Mouse (Mus musculus) adrenal gland, postnatal 36 days (tissue): ENCODE data around the gene Mtif2. TPM values are rescaled to one million over a fixed set of nuclear protein-coding genes. Genes with fewer than 3 reads are reported as not detected.
"Not testable (repeated sequence)": the region's sequence is repeated elsewhere in the genome, so short reads cannot be mapped to it uniquely, and the experiment has no call there.

ENCODE experiments used
- DNase-seq, 2 experiments: peaks; one replicate each; pipeline ENCODE4 v3.0.0; 2021; ENCODE audit warnings: mixed read lengths in 1 of 2
- long read RNA-seq, 2 experiments: library from polyadenylated mRNA; stranded (forward); transcript quantifications; one replicate each; pipeline ENCODE4 v2.0.0; 2021; ENCODE audit warnings: borderline sequencing depth in 2 of 2
- total RNA-seq, 2 experiments: library from RNA; stranded (reverse); gene quantifications; 2 replicates each; pipeline ENCODE4 v1.2.3; 2021

Mtif2 gene
- 10 to 100 TPM; 40.2 to 42.0 TPM for total RNA-seq
- long read RNA-seq, experiment 1, transcript Mtif2-201 (14 exons, 2,425 nt): minor isoform, 7 of 35 reads
- long read RNA-seq, experiment 1, transcript Mtif2-202 (14 exons, 2,741 nt): major isoform, 13 of 35 reads
- long read RNA-seq, experiment 1, partial matches to known transcripts: 6 of 35 reads
- long read RNA-seq, experiment 1, other reads (novel, unspliced or antisense): 7 of 35 reads
- long read RNA-seq, experiment 2, partial matches to known transcripts: 2 of 11 reads
- long read RNA-seq, experiment 2, other reads (novel, unspliced or antisense): 4 of 11 reads

- peak; percentile 80 to 86 for DNase-seq
Measured at GRCm38 (mm10) chr11:29525988-29526794, at the start of gene Mtif2. Gene Mtif2, plus strand, starts transcription at chr11:29526408.

- DNase-seq: no peak
Measured at GRCm38 (mm10) chr11:29493135-29493534, 33.1 kb upstream of the Mtif2 start.

- DNase-seq: no peak
Measured at GRCm38 (mm10) chr11:29496962-29497361, 29.2 kb upstream of the Mtif2 start.

- DNase-seq: no peak
Measured at GRCm38 (mm10) chr11:29503948-29504893, 22.0 kb upstream of the Mtif2 start.

- no peak for DNase-seq
Measured at GRCm38 (mm10) chr11:29504899-29505625, 21.1 kb upstream of the Mtif2 start.

GRCm38 (mm10) chr11:29509421-29509820 lies 16.8 kb upstream of the Mtif2 start:
- no peak for DNase-seq

GRCm38 (mm10) chr11:29512818-29513535 lies 13.2 kb upstream of the Mtif2 start:
- no peak for DNase-seq

GRCm38 (mm10) chr11:29514325-29514681 lies 11.9 kb upstream of the Mtif2 start:
- DNase-seq: peak in 1 of 2 experiments; percentile 1

- DNase-seq: peak; percentile 95 to 97
Measured at GRCm38 (mm10) chr11:29514682-29515412, 11.4 kb upstream of the Mtif2 start, which contains the start of gene Prorsd1. Gene Prorsd1, minus strand, starts transcription at chr11:29515033.

GRCm38 (mm10) chr11:29538201-29538600 lies 12.0 kb downstream of the Mtif2 start:
- no peak for DNase-seq

GRCm38 (mm10) chr11:29544225-29544945 lies 18.2 kb downstream of the Mtif2 start:
- DNase-seq: no peak

- not testable (repeated sequence) for DNase-seq
Measured at GRCm38 (mm10) chr11:29545150-29545752, 19.0 kb downstream of the Mtif2 start.

GRCm38 (mm10) chr11:29546297-29546696 lies 20.1 kb downstream of the Mtif2 start:
- DNase-seq: not testable (repeated sequence)

- no peak for DNase-seq
Measured at GRCm38 (mm10) chr11:29546762-29547161, 20.6 kb downstream of the Mtif2 start.

GRCm38 (mm10) chr11:29547249-29547751 lies 21.1 kb downstream of the Mtif2 start:
- no peak for DNase-seq

- DNase-seq: peak; percentile 95 to 98
Measured at GRCm38 (mm10) chr11:29547752-29548503, 21.7 kb downstream of the Mtif2 start, which contains the start of the genes Clhc1 and Rps27a. Gene Clhc1, plus strand, starts transcription at chr11:29547950. Gene Rps27a, minus strand, starts transcription at chr11:29548109.
